Mouse (Mus musculus) kidney, postnatal 0 days (tissue): ENCODE data around the gene Rasgef1b. TPM values are rescaled to one million over a fixed set of nuclear protein-coding genes. Genes with fewer than 3 reads are reported as not detected.

Experiments used
- ATAC-seq: fragments of 200-750 bp; cut with Nextera tagmentation; replicated peaks from 2 replicates; pipeline ENCODE4 v1.8.0; 2017; ENCODE audit warnings: low read depth, moderate number of reproducible peaks, moderate TSS enrichment, moderate library complexity; ENCODE audit not compliant: low FRiP score
- DNase-seq: peaks from one replicate; pipeline ENCODE4 v3.0.0-alpha.2; 2016; ENCODE audit warnings: low spot score
- H3K27ac ChIP-seq: fragments of 300-500 bp; sonication (generic); 2 replicates; pipeline ENCODE4 v1.5.1; 2014; ENCODE audit warnings: mild to moderate bottlenecking
- H3K27me3 ChIP-seq: fragments of 300-500 bp; sonication (generic); 2 replicates; pipeline ENCODE4 v1.6.1; 2014; ENCODE audit warnings: low read length, mixed read lengths; ENCODE audit not compliant: insufficient read depth
- H3K36me3 ChIP-seq: fragments of 300-500 bp; sonication (generic); 2 replicates; pipeline ENCODE4 v1.6.1; 2014; ENCODE audit warnings: low read length, mixed read lengths; ENCODE audit not compliant: insufficient read depth
- H3K4me1 ChIP-seq: fragments of 300-500 bp; sonication (generic); replicated peaks from 2 replicates; pipeline ENCODE4 v1.6.1; 2014; ENCODE audit warnings: antibody characterized with exemption, low read length, mixed read lengths; ENCODE audit not compliant: insufficient read depth
- H3K4me2 ChIP-seq: fragments of 300-500 bp; sonication (generic); 2 replicates; pipeline ENCODE4 v1.6.1; 2014; ENCODE audit warnings: mild to moderate bottlenecking, low read length, moderate library complexity, mixed read lengths
- H3K4me3 ChIP-seq: fragments of 300-500 bp; sonication (generic); replicated peaks from 2 replicates; pipeline ENCODE4 v1.5.1; 2014; ENCODE audit warnings: low read depth, low read length
- H3K9ac ChIP-seq: fragments of 300-500 bp; sonication (generic); 2 replicates; pipeline ENCODE4 v1.6.1; 2014; ENCODE audit warnings: low read depth, low read length
- H3K9me3 ChIP-seq: fragments of 300-500 bp; sonication (generic); replicated peaks from 2 replicates; pipeline ENCODE4 v1.6.1; 2016; ENCODE audit warnings: low read length, inconsistent platforms, mixed read lengths
- CTCF ChIP-seq: IDR thresholded peaks from 2 replicates; pipeline ENCODE4 v1.5.1; 2016; ENCODE audit warnings: antibody characterized with exemption, low read depth, mild to moderate bottlenecking, moderate library complexity
- WGBS: fragments of 180-500 bp; shearing (Covaris S2); extraction: QIAGEN DNeasy Blood & Tissue Kit; methylation state at CpG from one replicate; pipeline ENCODE4 v1.1.7; 2014; 5-methylcytosine and 5-hydroxymethylcytosine counted together
- polyA plus RNA-seq: library from polyadenylated mRNA; unstranded; fragments of >200 nt; fragmentation: Nextera tagmentation; extraction: Ambion mirVana; gene quantifications from 2 replicates; pipeline ENCODE4 v1.2.1, GENCODE M21; 2015

The Rasgef1b gene
- polyA plus RNA-seq, 1 experiment from 2014 or later = 7.3 TPM

DNA sequence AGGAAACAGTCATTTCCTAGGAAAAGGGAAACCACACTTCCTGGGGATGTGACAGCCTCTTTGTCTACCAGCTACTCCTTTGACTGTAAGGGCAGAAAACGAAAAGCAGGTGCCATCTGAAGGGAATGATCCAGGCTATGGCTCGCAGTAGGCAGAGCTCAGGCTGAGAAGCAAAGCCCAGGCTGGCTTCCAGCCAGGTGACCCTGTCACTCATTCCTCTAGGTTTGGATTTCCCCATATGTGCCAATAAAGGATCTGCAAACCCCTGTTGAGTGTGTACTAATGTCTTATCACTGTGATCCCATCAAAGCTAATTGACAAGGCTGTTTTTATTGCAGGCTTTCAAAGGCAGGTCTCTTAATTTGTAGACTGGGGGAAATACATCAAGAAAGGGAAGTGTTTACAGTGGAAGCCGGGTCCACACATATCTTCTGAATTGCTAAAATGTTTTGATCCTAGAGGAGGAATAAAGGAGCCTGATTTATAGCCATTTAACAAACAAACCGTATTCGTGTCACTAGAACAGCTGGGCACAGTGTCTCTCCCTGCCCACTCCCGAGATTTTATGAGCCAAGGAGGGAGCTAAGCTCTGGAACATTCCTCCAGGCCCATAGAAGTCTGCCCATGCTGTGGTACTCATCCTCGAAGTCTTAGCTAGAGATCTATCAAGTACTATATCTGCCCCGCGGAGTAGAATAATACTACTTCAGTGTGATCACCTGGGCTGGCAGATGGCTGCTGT, 449.7 kb downstream of the Rasgef1b start:
- Histone ChIP-seq H3K9ac (no peak overlapping the region), H3K4me2 (no peak overlapping the region), H3K4me1 (0 out of 2 replicates have a peak, but pooled peaks cover 3% of the 10 kb centered on the region), H3K36me3 (no peaks in the 10 kb centered on the region), H3K27me3 (no peaks in the 10 kb centered on the region), H3K27ac (no peak overlapping the region), H3K4me3 (no peak overlapping the region), H3K9me3 (no peaks in the 10 kb centered on the region)
- TF ChIP-seq CTCF = no peak
- WGBS = 28% methylated on average over 9 of the region's 9 CpGs
- ATAC-seq (no peak), DNase-seq (peak; percentile 70)

DNA sequence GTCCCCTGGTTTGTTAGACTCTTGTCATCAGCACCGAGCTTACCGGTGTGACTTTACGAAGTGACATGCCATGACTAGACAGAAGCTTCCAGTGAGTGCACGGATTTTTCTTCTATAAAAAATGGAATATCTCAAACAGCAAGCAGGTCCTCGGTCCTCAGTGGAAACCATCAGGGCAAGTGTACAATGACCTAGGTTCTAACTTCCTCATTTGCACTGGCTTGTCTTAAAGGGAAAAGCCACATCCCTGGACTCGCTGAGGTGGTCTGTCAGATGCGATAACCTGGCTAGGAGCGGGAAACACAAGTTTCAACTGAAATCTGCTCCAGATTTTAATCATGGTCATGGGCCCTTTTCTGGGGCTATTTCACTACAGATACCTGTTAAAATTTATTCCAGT, 450.5 kb downstream of the Rasgef1b start:
- Histone ChIP-seq H3K36me3 (no peaks in the 10 kb centered on the region), H3K4me1 (0 out of 2 replicates have a peak, but pooled peaks cover 3% of the 10 kb centered on the region), H3K4me2 (no peak overlapping the region), H3K9ac (no peak overlapping the region), H3K9me3 (no peaks in the 10 kb centered on the region), H3K27me3 (no peaks in the 10 kb centered on the region), H3K27ac (no peak overlapping the region), H3K4me3 (no peak overlapping the region)
- no peak for DNase-seq
- WGBS = 87% methylated on average over 8 of the region's 8 CpGs
- no peak for ATAC-seq
- no peak for TF ChIP-seq CTCF

- ATAC-seq (no peak), DNase-seq (no peak)
- no peak for TF ChIP-seq CTCF
- no peaks in the 10 kb centered on the region for H3K27me3 ChIP-seq
- WGBS = 92% methylated on average over 9 of the region's 9 CpGs
- H3K9me3 ChIP-seq = no peaks in the 10 kb centered on the region
- no peak overlapping the region for H3K9ac ChIP-seq
- no peaks in the 10 kb centered on the region for H3K36me3 ChIP-seq
- no peak overlapping the region for H3K4me2 ChIP-seq
- H3K4me3 ChIP-seq = no peak overlapping the region
- H3K4me1 ChIP-seq = 0 out of 2 replicates have a peak, but pooled peaks cover 3% of the 10 kb centered on the region
- no peak overlapping the region for H3K27ac ChIP-seq
These were observed 451.3 kb downstream of the Rasgef1b start for GRCm38 (mm10) chr5:99277536-99277935.

DNA sequence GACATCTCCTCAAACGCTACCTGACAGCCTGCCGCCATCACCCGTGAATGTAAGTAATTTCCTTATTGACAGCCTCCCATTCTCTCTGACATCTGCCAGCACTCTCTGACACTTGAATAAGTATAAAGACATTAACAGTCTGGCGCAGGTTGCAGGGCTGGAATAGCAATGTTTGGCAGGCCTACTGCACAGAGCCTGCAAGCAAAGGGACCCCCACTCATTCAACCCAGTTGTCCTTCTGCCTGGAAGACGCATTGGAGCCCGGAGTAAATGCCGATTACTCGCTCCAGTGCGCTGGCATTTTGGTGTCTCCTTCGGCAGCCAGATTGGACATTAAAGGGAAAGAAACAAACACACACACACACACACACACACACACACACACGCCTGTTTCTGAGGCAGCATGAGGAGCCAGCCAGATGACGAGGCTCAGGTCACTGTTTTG, 454.7 kb downstream of the Rasgef1b start:
- WGBS = 62% methylated on average over 12 of the region's 12 CpGs
- H3K4me1 ChIP-seq = no peaks in the 10 kb centered on the region
- no peak overlapping the region for H3K9ac ChIP-seq
- no peak overlapping the region for H3K4me2 ChIP-seq
- no peaks in the 10 kb centered on the region for H3K36me3 ChIP-seq
- no peaks in the 10 kb centered on the region for H3K27me3 ChIP-seq
- TF ChIP-seq CTCF = no peak
- H3K27ac ChIP-seq = no peak overlapping the region
- H3K9me3 ChIP-seq = no peaks in the 10 kb centered on the region
- no peak overlapping the region for H3K4me3 ChIP-seq
- DNase-seq = no peak
- ATAC-seq = no peak

GRCm38 (mm10) chr5:99271531-99271930, 457.3 kb downstream of the Rasgef1b start:
- DNase-seq = no peak
- Histone ChIP-seq H3K27me3 (no peaks in the 10 kb centered on the region), H3K9me3 (no peaks in the 10 kb centered on the region), H3K27ac (no peak overlapping the region), H3K4me3 (no peak overlapping the region), H3K4me1 (no peaks in the 10 kb centered on the region), H3K36me3 (no peaks in the 10 kb centered on the region), H3K4me2 (no peak overlapping the region), H3K9ac (no peak overlapping the region)
- WGBS = 69% methylated on average over 1 of the region's 1 CpGs
- TF ChIP-seq CTCF = no peak
- ATAC-seq = no peak

DNA sequence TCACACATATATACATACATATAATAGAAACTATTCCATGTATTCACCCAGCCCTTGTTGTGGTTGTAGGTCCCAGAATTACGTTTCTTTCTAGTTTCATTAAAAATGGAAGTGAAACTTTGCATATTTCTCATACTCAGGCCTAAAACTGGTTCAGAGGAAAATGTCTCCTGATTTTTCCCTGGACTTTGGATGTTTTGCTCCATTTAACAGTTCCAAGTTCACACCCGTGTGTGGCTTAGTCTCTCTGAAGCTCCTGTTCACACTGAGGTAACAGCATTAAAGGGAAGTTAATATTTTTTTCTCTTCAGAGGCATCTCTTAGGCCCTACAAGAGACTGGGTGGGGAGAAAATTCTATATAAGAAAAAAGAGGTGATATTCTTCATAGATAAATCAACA, 459.7 kb downstream of the Rasgef1b start:
- no peak overlapping the region for H3K4me2 ChIP-seq
- DNase-seq = no peak
- no peaks in the 10 kb centered on the region for H3K4me1 ChIP-seq
- no peaks in the 10 kb centered on the region for H3K36me3 ChIP-seq
- no peak overlapping the region for H3K4me3 ChIP-seq
- WGBS = 76% methylated on average over 2 of the region's 2 CpGs
- TF ChIP-seq CTCF = no peak
- no peaks in the 10 kb centered on the region for H3K9me3 ChIP-seq
- no peak overlapping the region for H3K9ac ChIP-seq
- no peak for ATAC-seq
- H3K27me3 ChIP-seq = no peaks in the 10 kb centered on the region
- no peak overlapping the region for H3K27ac ChIP-seq

- no peaks in the 10 kb centered on the region for H3K36me3 ChIP-seq
- 83% methylated on average over 5 of the region's 5 CpGs for WGBS
These were observed 461.5 kb downstream of the Rasgef1b start for GRCm38 (mm10) chr5:99267338-99267737.

More at GRCm38 (mm10) chr5:99267338-99267737, 461.5 kb downstream of the Rasgef1b start:
- Histone ChIP-seq H3K4me3 (no peak overlapping the region), H3K9ac (no peak overlapping the region), H3K27me3 (no peaks in the 10 kb centered on the region), H3K9me3 (no peaks in the 10 kb centered on the region), H3K27ac (no peak overlapping the region), H3K4me1 (no peaks in the 10 kb centered on the region), H3K4me2 (no peak overlapping the region)
- TF ChIP-seq CTCF = no peak
- no peak for DNase-seq
- no peak for ATAC-seq
